Mouse (Mus musculus): ENCODE measurements around the gene Ccl8. TPM values are rescaled to one million over a fixed set of nuclear protein-coding genes. Genes with fewer than 3 reads are reported as not detected.

Gene Ccl8
- polyA plus RNA-seq (2017; shearing (Covaris generic)) = not detected

GRCm38 (mm10) chr11:82114885-82115284 lies at the start of gene Ccl8:
Ccl8 (plus strand) TSS chr11:82115185.
- ATAC-seq = no peak

- ATAC-seq = no peak
Measured at GRCm38 (mm10) chr11:82066953-82067571, 47.9 kb upstream of the Ccl8 start.

GRCm38 (mm10) chr11:82071076-82071475 lies 43.9 kb upstream of the Ccl8 start:
- no peak for ATAC-seq

GRCm38 (mm10) chr11:82072374-82072773 lies 42.6 kb upstream of the Ccl8 start:
- ATAC-seq = no peak

GRCm38 (mm10) chr11:82072984-82073383 lies 42.0 kb upstream of the Ccl8 start:
- ATAC-seq = no peak

GRCm38 (mm10) chr11:82073686-82074085 lies 41.3 kb upstream of the Ccl8 start:
- no peak for ATAC-seq

GRCm38 (mm10) chr11:82077031-82077430 lies 38.0 kb upstream of the Ccl8 start:
- no peak for ATAC-seq

- ATAC-seq = no peak
Measured at GRCm38 (mm10) chr11:82078136-82078730, 36.8 kb upstream of the Ccl8 start.

- no peak for ATAC-seq
Measured at GRCm38 (mm10) chr11:82080865-82081264, 34.1 kb upstream of the Ccl8 start.

GRCm38 (mm10) chr11:82084360-82084759 lies 30.6 kb upstream of the Ccl8 start:
- ATAC-seq = no peak

GRCm38 (mm10) chr11:82099511-82100323 lies 15.3 kb upstream of the Ccl8 start:
- ATAC-seq = no peak

- no peak for ATAC-seq
Measured at GRCm38 (mm10) chr11:82101087-82101486, 13.9 kb upstream of the Ccl8 start.

- ATAC-seq = no peak
Measured at GRCm38 (mm10) chr11:82101529-82101928, 13.5 kb upstream of the Ccl8 start, which contains the start of gene Ccl12. Ccl12 (plus strand) TSS chr11:82101845.

GRCm38 (mm10) chr11:82109611-82110010 lies 5.4 kb upstream of the Ccl8 start:
- no peak for ATAC-seq

GRCm38 (mm10) chr11:82110372-82111248 lies 4.4 kb upstream of the Ccl8 start:
- ATAC-seq = no peak

GRCm38 (mm10) chr11:82116041-82116440 lies 1.1 kb downstream of the Ccl8 start:
- ATAC-seq = no peak

GRCm38 (mm10) chr11:82132977-82133376 lies 18.0 kb downstream of the Ccl8 start:
- ATAC-seq = no peak

- ATAC-seq = no peak
Measured at GRCm38 (mm10) chr11:82136196-82136595, 21.2 kb downstream of the Ccl8 start.

- no peak for ATAC-seq
Measured at GRCm38 (mm10) chr11:82139492-82140094, 24.6 kb downstream of the Ccl8 start.

- no peak for ATAC-seq
Measured at GRCm38 (mm10) chr11:82159126-82159525, 44.1 kb downstream of the Ccl8 start.

GRCm38 (mm10) chr11:82163285-82163684 lies 48.3 kb downstream of the Ccl8 start:
- no peak for ATAC-seq
